Mouse (Mus musculus) spleen, adult 2 months (tissue): ENCODE data around the gene Chchd10.

ENCODE experiments used
- CTCF ChIP-seq: fragments of 200-500 bp; IDR thresholded peaks from 2 replicates; pipeline ENCODE4 v1.5.1; 2011; ENCODE audit warnings: mild to moderate bottlenecking, inconsistent platforms; ENCODE audit not compliant: insufficient read depth, insufficient read length, insufficient replicate concordance; ENCODE audit errors: extremely low read depth
- POLR2A ChIP-seq: fragments of 200-500 bp; IDR thresholded peaks from 2 replicates; pipeline ENCODE4 v1.6.1; 2011; ENCODE audit warnings: low read depth, low read length, inconsistent platforms

DNA sequence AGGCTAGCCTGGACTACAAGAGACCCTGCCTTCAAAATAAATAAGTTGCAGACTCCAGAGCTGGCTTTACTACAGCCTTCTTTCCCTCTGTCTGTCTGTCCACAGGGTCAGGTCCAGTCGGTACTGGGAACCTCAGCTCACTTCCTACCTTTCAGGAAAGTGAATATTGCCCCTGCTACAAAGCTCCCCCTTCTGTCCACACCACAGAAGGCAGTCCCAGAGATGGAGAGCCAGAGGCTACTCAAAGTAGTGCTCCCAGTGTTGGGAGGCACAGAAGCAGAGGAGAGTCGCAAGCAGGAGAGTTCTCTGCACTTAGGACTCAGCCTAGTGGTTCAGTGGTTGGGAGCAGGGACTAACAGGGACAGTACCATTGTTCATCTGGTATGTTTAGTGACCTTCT is 8.6 kb upstream of the Chchd10 start:
- TF ChIP-seq CTCF (no peak), POLR2A (no peak)
